28 mouse cellular contexts compared by ENCODE assay signal in the genomic region with DNA sequence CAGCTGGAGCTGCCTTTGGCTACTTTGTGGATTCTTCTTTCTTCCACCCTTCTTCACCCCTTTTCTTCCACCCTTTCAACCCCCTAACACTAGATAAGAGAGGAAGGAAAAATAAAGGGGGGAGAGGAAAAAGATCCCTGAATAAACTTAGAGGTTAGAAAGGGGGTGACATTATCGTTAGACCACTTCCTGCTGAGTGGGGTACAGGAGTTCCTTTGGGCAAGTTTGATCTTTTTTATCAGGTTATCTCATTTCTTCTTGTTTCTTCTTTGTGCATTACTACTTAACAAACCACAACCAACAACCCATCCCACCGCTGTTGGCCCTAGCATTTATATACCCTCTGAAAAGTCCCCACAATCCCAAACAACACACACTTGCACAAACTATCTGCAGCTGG.
"Had no signal": no experiment of that assay in that cellular context is flagged by ENCODE, and none has a peak within 500 bp of the region (broad histone marks: within the 10 kb centered on the region; RNA-seq: fewer than 3 reads in every experiment).

No protein-coding gene starts in this region.

- DNase-seq: gastrocnemius, adult 2 months; gastrocnemius, postnatal 10 days; gastrocnemius, postnatal 25 days; heart, adult 18-20 months; heart, postnatal 10 days; heart, postnatal 4 days; kidney, adult 11 months; kidney, adult 9 months; kidney, postnatal 10 days; kidney, postnatal 25 days; kidney, postnatal 4 days; liver; liver, embryonic 13.5 days; liver, postnatal 0 days had no signal

- H3K27ac ChIP-seq: gastrocnemius, adult 2 months; heart, embryonic 10.5 days; hindbrain, embryonic 10.5 days; hindbrain, embryonic 12.5 days; hindbrain, embryonic 14.5 days; intestine, embryonic 15.5 days; layer of hippocampus, adult 2 months; left cerebral cortex, adult 2 months; limb, embryonic 10.5 days; limb, embryonic 12.5 days; liver, embryonic 13.5 days; liver, embryonic 15.5 days had no signal

- H3K9ac ChIP-seq: heart, embryonic 12.5 days; hindbrain, embryonic 12.5 days; hindbrain, embryonic 14.5 days; intestine, embryonic 15.5 days; limb, embryonic 12.5 days; liver, embryonic 13.5 days; liver, embryonic 15.5 days; liver, postnatal 0 days had no signal

- H3K9me3 ChIP-seq: heart, embryonic 10.5 days; heart, embryonic 12.5 days; hindbrain, embryonic 10.5 days; hindbrain, embryonic 12.5 days; intestine, embryonic 15.5 days; limb, embryonic 10.5 days; limb, embryonic 12.5 days; liver, embryonic 13.5 days; liver, embryonic 15.5 days had no signal

- ATAC-seq: hindbrain, embryonic 16.5 days; inflammation-experienced regulatory T-cells, adult 6 months; intestine, embryonic 15.5 days; liver, postnatal 0 days had no signal

- H3K27me3 ChIP-seq: heart, embryonic 12.5 days; hindbrain, embryonic 12.5 days; intestine, embryonic 15.5 days; limb, embryonic 12.5 days; liver, embryonic 13.5 days; liver, embryonic 15.5 days had no signal

- H3K4me3 ChIP-seq: gastrocnemius, adult 2 months; heart, embryonic 10.5 days; heart, embryonic 12.5 days; hindbrain, embryonic 10.5 days; hindbrain, embryonic 12.5 days; intestine, embryonic 15.5 days; layer of hippocampus, adult 2 months; left cerebral cortex, adult 2 months; limb, embryonic 10.5 days; limb, embryonic 12.5 days; liver, embryonic 13.5 days; liver, embryonic 15.5 days had no signal

- H3K4me2 ChIP-seq: heart, embryonic 12.5 days; hindbrain, embryonic 12.5 days; hindbrain, embryonic 14.5 days; intestine, embryonic 15.5 days; limb, embryonic 12.5 days; liver, embryonic 11.5 days; liver, embryonic 13.5 days; liver, embryonic 15.5 days had no signal

- H3K36me3 ChIP-seq: heart, embryonic 10.5 days; heart, embryonic 12.5 days; hindbrain, embryonic 10.5 days; hindbrain, embryonic 12.5 days; intestine, embryonic 15.5 days; limb, embryonic 10.5 days; limb, embryonic 12.5 days; liver, embryonic 13.5 days; liver, embryonic 15.5 days had no signal

- H3K4me1 ChIP-seq: heart, embryonic 10.5 days; heart, embryonic 12.5 days; hindbrain, embryonic 10.5 days; hindbrain, embryonic 12.5 days; intestine, embryonic 15.5 days; limb, embryonic 12.5 days; liver, embryonic 15.5 days had no signal
